Mouse (Mus musculus) ovary, adult 10 weeks (tissue): ENCODE results near the gene Irs2. TPM values are rescaled to one million over a fixed set of nuclear protein-coding genes. Genes with fewer than 3 reads are reported as not detected.

Experiments used
- polyA plus RNA-seq: library from polyadenylated mRNA; stranded (reverse); fragments of 350-450 nt; fragmentation: Illumina TruSeq; extraction: RNeasy Lipid Tissue Mini Kit (QIAGEN cat#74804); gene quantifications from one replicate; pipeline ENCODE4 v1.2.3, GENCODE M21; 2014

Irs2 gene
- 10.2 TPM for polyA plus RNA-seq

GRCm38 (mm10) chr8:11008379-11008775 lies at the start of gene Irs2:
Gene Irs2 (minus strand): TSS chr8:11008458.

